13 mouse cellular contexts compared by ENCODE assay signal in the genomic region with DNA sequence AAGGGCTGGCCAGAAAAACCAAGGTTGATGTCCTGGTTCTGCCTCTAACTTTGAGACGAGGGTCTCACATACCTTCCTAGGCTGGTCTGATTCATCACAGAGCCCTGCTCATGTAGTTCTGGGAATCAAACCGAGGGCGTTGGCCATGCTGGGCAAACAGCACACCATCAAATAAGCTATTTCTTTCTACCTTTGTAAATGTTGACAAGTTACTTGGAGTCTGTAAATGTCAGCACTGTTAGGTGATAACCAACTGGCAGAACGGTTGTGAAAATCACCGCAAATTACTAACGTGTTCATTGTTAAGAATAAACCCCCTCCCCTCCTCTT. TPM values are rescaled to one million over a fixed set of nuclear protein-coding genes. Genes with fewer than 3 reads are reported as not detected.
DNase-seq lines count a peak whose midpoint lies in the region; ATAC-seq lines count a peak whose summit lies in the region.
"Had no signal": no experiment of that assay in that cellular context is flagged by ENCODE, and none has a peak within 500 bp of the region (broad histone marks: within the 10 kb centered on the region; RNA-seq: fewer than 3 reads in every experiment).

No protein-coding gene starts in this region.

- H3K27me3 ChIP-seq in heart, embryonic 13.5 days (replicated peaks) = peaks cover 26% of the 10 kb centered on the region
- peaks cover 44% of the 10 kb centered on the region for H3K27me3 ChIP-seq in embryonic facial prominence, embryonic 10.5 days (replicated peaks; ENCODE audit: low read depth, poor library complexity, severe bottlenecking)
- no peaks in the 10 kb centered on the region for H3K27me3 ChIP-seq in hindbrain, embryonic 14.5 days (ENCODE audit: control insufficient read depth, insufficient read depth, low read length)
- H3K27me3 ChIP-seq in midbrain, embryonic 16.5 days (ENCODE audit: control insufficient read depth, insufficient read depth, low read depth, low read length) = no peaks in the 10 kb centered on the region

- ATAC-seq in heart, embryonic 13.5 days (ENCODE audit: extremely low read depth, insufficient number of reproducible peaks, low FRiP score, low TSS enrichment) = no peak
- no peak for ATAC-seq in hindbrain, embryonic 14.5 days (ENCODE audit: low FRiP score)
- no peak for ATAC-seq in midbrain, embryonic 16.5 days
- ATAC-seq: intestine, embryonic 15.5 days; liver, postnatal 0 days had no signal

- H3K36me3 ChIP-seq in heart, embryonic 13.5 days = no peaks in the 10 kb centered on the region
- no peaks in the 10 kb centered on the region for H3K36me3 ChIP-seq in embryonic facial prominence, embryonic 10.5 days (replicated peaks)
- H3K36me3 ChIP-seq in hindbrain, embryonic 14.5 days (replicated peaks; ENCODE audit: control insufficient read depth, insufficient read depth) = no peaks in the 10 kb centered on the region
- no peaks in the 10 kb centered on the region for H3K36me3 ChIP-seq in midbrain, embryonic 16.5 days (ENCODE audit: control insufficient read depth, insufficient read depth, low read length)
- H3K36me3 ChIP-seq: intestine, embryonic 15.5 days had no signal

- H3K9ac ChIP-seq in heart, embryonic 13.5 days = peak overlapping the region; percentile 50; the same call in 1 of the 2 replicates
- peak overlapping the region; percentile 40; the same call in 1 of the 2 replicates for H3K9ac ChIP-seq in hindbrain, embryonic 14.5 days
- no peak overlapping the region for H3K9ac ChIP-seq in midbrain, embryonic 16.5 days (ENCODE audit: low read depth, low read length)
- H3K9ac ChIP-seq: intestine, embryonic 15.5 days; liver, postnatal 0 days had no signal

- no peak overlapping the region for H3K4me3 ChIP-seq in heart, embryonic 13.5 days
- peak overlapping the region; percentile 32; the same call in 1 of the 2 replicates for H3K4me3 ChIP-seq in embryonic facial prominence, embryonic 10.5 days
- H3K4me3 ChIP-seq in hindbrain, embryonic 14.5 days (replicated peaks; ENCODE audit: low read length) = no peak overlapping the region
- no peak overlapping the region for H3K4me3 ChIP-seq in midbrain, embryonic 16.5 days (ENCODE audit: low read depth, low read length)
- H3K4me3 ChIP-seq: intestine, embryonic 15.5 days had no signal

- DNase-seq in heart, adult 8-10 months (ENCODE audit: low spot score) = no peak
- DNase-seq in embryonic facial prominence, embryonic 10.5 days (ENCODE audit: low spot score) = no peak
- DNase-seq in hindbrain, embryonic 14.5 days (ENCODE audit: low spot score) = no peak
- no peak for DNase-seq in gastrocnemius, postnatal 25 days
- no peak for DNase-seq in frontal cortex, postnatal 36 days (ENCODE audit: low spot score in 2 of 2)
- DNase-seq in embryo, embryonic 11 days = no peak
- DNase-seq: adrenal gland, postnatal 10 days; kidney, postnatal 36 days; liver, postnatal 0 days had no signal

- no peaks in the 10 kb centered on the region for H3K9me3 ChIP-seq in heart, embryonic 13.5 days
- H3K9me3 ChIP-seq in embryonic facial prominence, embryonic 10.5 days = no peaks in the 10 kb centered on the region
- H3K9me3 ChIP-seq in hindbrain, embryonic 14.5 days (ENCODE audit: control insufficient read depth, low read length) = no peaks in the 10 kb centered on the region
- no peaks in the 10 kb centered on the region for H3K9me3 ChIP-seq in midbrain, embryonic 16.5 days (replicated peaks; ENCODE audit: control insufficient read depth, low read length, poor library complexity, severe bottlenecking)
- H3K9me3 ChIP-seq: intestine, embryonic 15.5 days had no signal

- H3K4me1 ChIP-seq in heart, embryonic 13.5 days = peaks cover 32% of the 10 kb centered on the region
- H3K4me1 ChIP-seq in embryonic facial prominence, embryonic 10.5 days = peaks cover 30% of the 10 kb centered on the region
- H3K4me1 ChIP-seq in hindbrain, embryonic 14.5 days (replicated peaks; ENCODE audit: control insufficient read depth, insufficient read depth, low read length) = peaks cover 14% of the 10 kb centered on the region
- H3K4me1 ChIP-seq in midbrain, embryonic 16.5 days (ENCODE audit: control insufficient read depth, insufficient read depth, low read length) = peaks cover 12% of the 10 kb centered on the region

- WGBS in heart, embryonic 13.5 days = 23% methylated on average over 6 of the region's 6 CpGs
- 29% methylated on average over 6 of the region's 6 CpGs for WGBS in embryonic facial prominence, embryonic 10.5 days
- WGBS in hindbrain, embryonic 14.5 days = 31% methylated on average over 6 of the region's 6 CpGs
- WGBS in midbrain, embryonic 16.5 days = 19% methylated on average over 6 of the region's 6 CpGs

- H3K27ac ChIP-seq in heart, embryonic 13.5 days (replicated peaks) = no peak overlapping the region
- H3K27ac ChIP-seq in embryonic facial prominence, embryonic 10.5 days (replicated peaks) = no peak overlapping the region
- 0 out of 2 replicates have a peak overlapping the region, but pooled peaks have one; percentile 35 for H3K27ac ChIP-seq in hindbrain, embryonic 14.5 days
- H3K27ac ChIP-seq in midbrain, embryonic 16.5 days (ENCODE audit: low read length) = no peak overlapping the region
- H3K27ac ChIP-seq: intestine, embryonic 15.5 days; macrophage had no signal

- peak overlapping the region; percentile 37 for H3K4me2 ChIP-seq in heart, embryonic 13.5 days
- H3K4me2 ChIP-seq in hindbrain, embryonic 14.5 days (replicated peaks) = peak overlapping the region; percentile 4; the same call in 1 of the 2 replicates
- H3K4me2 ChIP-seq in midbrain, embryonic 16.5 days (ENCODE audit: low read length) = 0 out of 2 replicates have a peak overlapping the region, but pooled peaks have one; percentile 6
- H3K4me2 ChIP-seq: intestine, embryonic 15.5 days had no signal

RNA-seq across cellular contexts. Expression of gene Uck2, which starts 5.1 kb away (rescaled TPM):
- 46.8 and 50.9 TPM in 2 replicates for polyA plus RNA-seq in heart, embryonic 13.5 days (2015; fragmentation: Nextera tagmentation; extraction: Ambion mirVana)
- total RNA-seq in heart, adult 8-10 months (2022) = 10 to 100 TPM; 38.7 to 50.3 (median 43.4) TPM
- polyA plus RNA-seq in embryonic facial prominence, embryonic 10.5 days (2016; fragmentation: Nextera tagmentation; extraction: Ambion mirVana) = 120 and 128 TPM in 2 replicates
- 48.8 and 49.6 TPM in 2 replicates for polyA plus RNA-seq in hindbrain, embryonic 14.5 days (2014; fragmentation: Nextera tagmentation; extraction: Ambion mirVana)
- 48.9 and 52.3 TPM in 2 replicates for polyA plus RNA-seq in midbrain, embryonic 16.5 days (2015; fragmentation: Nextera tagmentation; extraction: Ambion mirVana)
- total RNA-seq in gastrocnemius, postnatal 25 days (2021) = 10 to 100 TPM; 16.9 to 29.3 TPM

RNA-seq across cellular contexts. Expression of gene Tmco1, which starts 17.9 kb away (rescaled TPM):
- polyA plus RNA-seq in heart, embryonic 13.5 days (2015; fragmentation: Nextera tagmentation; extraction: Ambion mirVana) = 69.9 and 81.9 TPM in 2 replicates
- 10 to 100 TPM; 92.5 to 99.4 (median 98.8) TPM for total RNA-seq in heart, adult 8-10 months (2022)
- polyA plus RNA-seq in embryonic facial prominence, embryonic 10.5 days (2016; fragmentation: Nextera tagmentation; extraction: Ambion mirVana) = 65.4 and 65.7 TPM in 2 replicates
- polyA plus RNA-seq in hindbrain, embryonic 14.5 days (2014; fragmentation: Nextera tagmentation; extraction: Ambion mirVana) = 67.8 and 72.0 TPM in 2 replicates
- 81.2 and 84.4 TPM in 2 replicates for polyA plus RNA-seq in midbrain, embryonic 16.5 days (2015; fragmentation: Nextera tagmentation; extraction: Ambion mirVana)
- total RNA-seq in gastrocnemius, postnatal 25 days (2021) = 10 to 100 TPM; 32.6 to 41.3 TPM

RNA-seq across cellular contexts. Expression of gene Aldh9a1, which starts 59.6 kb away (rescaled TPM):
- polyA plus RNA-seq in heart, embryonic 13.5 days (2015; fragmentation: Nextera tagmentation; extraction: Ambion mirVana) = 28.0 and 28.4 TPM in 2 replicates
- 10 to 100 TPM; 15.1 to 27.6 (median 20.4) TPM for total RNA-seq in heart, adult 8-10 months (2022)
- polyA plus RNA-seq in embryonic facial prominence, embryonic 10.5 days (2016; fragmentation: Nextera tagmentation; extraction: Ambion mirVana) = 53.7 and 56.9 TPM in 2 replicates
- polyA plus RNA-seq in hindbrain, embryonic 14.5 days (2014; fragmentation: Nextera tagmentation; extraction: Ambion mirVana) = 32.3 and 36.4 TPM in 2 replicates
- polyA plus RNA-seq in midbrain, embryonic 16.5 days (2015; fragmentation: Nextera tagmentation; extraction: Ambion mirVana) = 35.9 and 38.3 TPM in 2 replicates
- total RNA-seq in gastrocnemius, postnatal 25 days (2021) = 1 to 10 TPM; 2.4 to 2.8 TPM
